Mouse (Mus musculus) liver, postnatal 0 days (tissue): ENCODE data around the gene Gm20716. TPM values are rescaled to one million over a fixed set of nuclear protein-coding genes. Genes with fewer than 3 reads are reported as not detected.

Experiments
- ATAC-seq: fragments of 200-750 bp; cut with Nextera tagmentation; 2 replicates; pipeline ENCODE4 v1.8.0; 2017; ENCODE audit warnings: mild to moderate bottlenecking, moderate library complexity
- DNase-seq: peaks from one replicate; pipeline ENCODE4 v3.0.0-alpha.2; 2016
- H3K27ac ChIP-seq: fragments of 300-500 bp; sonication (generic); 2 replicates; pipeline ENCODE4 v1.5.1; 2014; ENCODE audit warnings: antibody characterized with exemption, moderate library complexity, mild to moderate bottlenecking, low read depth
- H3K27me3 ChIP-seq: fragments of 300-500 bp; sonication (generic); 2 replicates; pipeline ENCODE4 v1.6.1; 2014; ENCODE audit warnings: low read length, control low read depth, mixed read lengths; ENCODE audit not compliant: insufficient read depth
- H3K36me3 ChIP-seq: fragments of 300-500 bp; sonication (generic); replicated peaks from 2 replicates; pipeline ENCODE4 v1.6.1; 2014; ENCODE audit warnings: mild to moderate bottlenecking, control low read depth, low read length, moderate library complexity, mixed read lengths; ENCODE audit not compliant: insufficient read depth
- H3K4me1 ChIP-seq: fragments of 300-500 bp; sonication (generic); 2 replicates; pipeline ENCODE4 v1.6.1; 2014; ENCODE audit warnings: antibody characterized with exemption, mild to moderate bottlenecking, control low read depth; ENCODE audit not compliant: insufficient read depth
- H3K4me2 ChIP-seq: fragments of 300-500 bp; sonication (generic); 2 replicates; pipeline ENCODE4 v1.6.1; 2014; ENCODE audit warnings: low read depth, mild to moderate bottlenecking, low read length, moderate library complexity, mixed read lengths
- H3K4me3 ChIP-seq: fragments of 300-500 bp; sonication (generic); 2 replicates; pipeline ENCODE4 v1.5.1; 2014; ENCODE audit warnings: low read depth, low read length
- H3K9ac ChIP-seq: fragments of 300-500 bp; sonication (generic); replicated peaks from 2 replicates; pipeline ENCODE4 v1.6.1; 2014; ENCODE audit warnings: mild to moderate bottlenecking, moderate library complexity
- H3K9me3 ChIP-seq: fragments of 300-500 bp; sonication (generic); 2 replicates; pipeline ENCODE4 v1.6.1; 2016; ENCODE audit warnings: mild to moderate bottlenecking, control low read depth, low read length, mixed read lengths
- CTCF ChIP-seq: sonication (generic); IDR thresholded peaks from 2 replicates; pipeline ENCODE4 v1.5.1; 2016; ENCODE audit warnings: antibody characterized with exemption, low read depth
- EP300 ChIP-seq: IDR thresholded peaks from 2 replicates; pipeline ENCODE4 v1.6.1; 2016; ENCODE audit warnings: antibody characterized with exemption, low read depth, mild to moderate bottlenecking
- WGBS: fragments of 180-500 bp; shearing (Covaris S2); extraction: QIAGEN DNeasy Blood & Tissue Kit; methylation state at CpG from one replicate; pipeline ENCODE4 v1.1.7; 2014; ENCODE audit not compliant: insufficient replicate concordance; 5-methylcytosine and 5-hydroxymethylcytosine counted together
- polyA plus RNA-seq: library from polyadenylated mRNA; unstranded; fragments of >200 nt; fragmentation: Nextera tagmentation; extraction: Ambion mirVana; gene quantifications from 2 replicates; pipeline ENCODE4 v1.2.1, GENCODE M21; 2015

The Gm20716 gene
- polyA plus RNA-seq, 1 experiment from 2014 or later = 2.8 TPM

- peaks cover 9% of the 10 kb centered on the region; the same call in 1 of the 2 replicates for H3K27me3 ChIP-seq
- H3K4me2 ChIP-seq = no peak overlapping the region
- ATAC-seq = no peak
- H3K4me1 ChIP-seq = no peaks in the 10 kb centered on the region
- no peak overlapping the region for H3K27ac ChIP-seq
- WGBS = 77% methylated on average over 8 of the region's 8 CpGs
- no peaks in the 10 kb centered on the region for H3K36me3 ChIP-seq
- DNase-seq = no peak
- H3K4me3 ChIP-seq = no peak overlapping the region
- no peak overlapping the region for H3K9ac ChIP-seq
- no peak for TF ChIP-seq CTCF
- TF ChIP-seq EP300 = no peak
- no peaks in the 10 kb centered on the region for H3K9me3 ChIP-seq
These were observed 28.9 kb upstream of the Gm20716 start for GRCm38 (mm10) chr2:168259046-168259445.

- no peak overlapping the region for H3K4me2 ChIP-seq
- no peaks in the 10 kb centered on the region for H3K9me3 ChIP-seq
- H3K27me3 ChIP-seq = no peaks in the 10 kb centered on the region; the same call in 1 of the 2 replicates
- H3K27ac ChIP-seq = no peak overlapping the region
- WGBS = 66% methylated on average over 4 of the region's 4 CpGs
- no peaks in the 10 kb centered on the region for H3K36me3 ChIP-seq
- H3K4me3 ChIP-seq = no peak overlapping the region
- ATAC-seq (no peak), DNase-seq (no peak)
- H3K9ac ChIP-seq = no peak overlapping the region
- H3K4me1 ChIP-seq = no peaks in the 10 kb centered on the region
- TF ChIP-seq CTCF (no peak), EP300 (no peak)
These were observed 27.0 kb upstream of the Gm20716 start for GRCm38 (mm10) chr2:168257188-168257587.

GRCm38 (mm10) chr2:168256506-168256905 lies 26.3 kb upstream of the Gm20716 start:
- no peaks in the 10 kb centered on the region for H3K27me3 ChIP-seq
- no peak for ATAC-seq

GRCm38 (mm10) chr2:168253822-168254221 lies 23.7 kb upstream of the Gm20716 start:
- Histone ChIP-seq H3K9me3 (no peaks in the 10 kb centered on the region), H3K4me2 (no peak overlapping the region), H3K36me3 (no peaks in the 10 kb centered on the region), H3K9ac (no peak overlapping the region), H3K27me3 (0 out of 2 replicates have a peak, but pooled peaks cover 4% of the 10 kb centered on the region), H3K4me3 (no peak overlapping the region), H3K27ac (no peak overlapping the region), H3K4me1 (no peaks in the 10 kb centered on the region)
- no peak for ATAC-seq
- DNase-seq = no peak
- TF ChIP-seq EP300 (no peak), CTCF (no peak)
- WGBS = 21% methylated on average over 7 of the region's 7 CpGs

More at GRCm38 (mm10) chr2:168256506-168256905, 26.3 kb upstream of the Gm20716 start:
- no peaks in the 10 kb centered on the region for H3K9me3 ChIP-seq
- 70% methylated on average over 3 of the region's 3 CpGs for WGBS
- no peak overlapping the region for H3K27ac ChIP-seq
- H3K4me2 ChIP-seq = no peak overlapping the region
- H3K4me3 ChIP-seq = no peak overlapping the region
- TF ChIP-seq EP300 (no peak), CTCF (no peak)
- H3K36me3 ChIP-seq = no peaks in the 10 kb centered on the region
- no peaks in the 10 kb centered on the region for H3K4me1 ChIP-seq
- no peak for DNase-seq
- no peak overlapping the region for H3K9ac ChIP-seq

- H3K27ac ChIP-seq = no peak overlapping the region
- ATAC-seq (peak; percentile 40; the same call in 1 of the 2 replicates), DNase-seq (peak; percentile 55)
- H3K9me3 ChIP-seq = no peaks in the 10 kb centered on the region
- 16% methylated on average over 16 of the region's 16 CpGs for WGBS
- H3K9ac ChIP-seq = no peak overlapping the region
- H3K4me3 ChIP-seq = no peak overlapping the region
- H3K36me3 ChIP-seq = no peaks in the 10 kb centered on the region
- H3K4me2 ChIP-seq = no peak overlapping the region
- H3K4me1 ChIP-seq = no peaks in the 10 kb centered on the region
- TF ChIP-seq EP300 (no peak), CTCF (peak; percentile 74)
- H3K27me3 ChIP-seq = 0 out of 2 replicates have a peak, but pooled peaks cover 4% of the 10 kb centered on the region
These were observed 22.6 kb upstream of the Gm20716 start for GRCm38 (mm10) chr2:168252639-168253292.

GRCm38 (mm10) chr2:168250270-168250669 lies 20.1 kb upstream of the Gm20716 start:
- TF ChIP-seq CTCF (peak; percentile 95), EP300 (no peak)
- Histone ChIP-seq H3K9me3 (no peaks in the 10 kb centered on the region), H3K4me3 (no peak overlapping the region), H3K27ac (no peak overlapping the region), H3K36me3 (no peaks in the 10 kb centered on the region), H3K4me2 (no peak overlapping the region), H3K4me1 (no peaks in the 10 kb centered on the region), H3K27me3 (0 out of 2 replicates have a peak, but pooled peaks cover 4% of the 10 kb centered on the region), H3K9ac (no peak overlapping the region)
- ATAC-seq = peak; percentile 51; the same call in 1 of the 2 replicates
- WGBS = 18% methylated on average over 8 of the region's 8 CpGs
- DNase-seq = peak; percentile 87
